Mouse (Mus musculus) heart, postnatal 10 days (tissue): ENCODE results near the gene AU022252. TPM values are rescaled to one million over a fixed set of nuclear protein-coding genes. Genes with fewer than 3 reads are reported as not detected.

Source experiments
- DNase-seq, 2 experiments: peaks; one replicate each; pipeline ENCODE4 v3.0.0; 2021
- intact Hi-C: fragments of 180-260 bp; cut with DNase I; formaldehyde crosslinking; loops from one replicate; pipeline ENCODE4 v1.15.1; 2025
- total RNA-seq, 2 experiments: library from RNA; stranded (reverse); gene quantifications; 2 replicates each; pipeline ENCODE4 v1.2.3; 2021

AU022252 gene
- total RNA-seq, 2 experiments from 2014 or later: 13.8 to 18.2 TPM

GRCm38 (mm10) chr4:119245961-119246360 lies 13.4 kb upstream of the AU022252 start:
- DNase-seq: no peak
- intact Hi-C loops: loop anchor here (5.0 to 10.0 kb wide), 5 partner anchors 76 to 569 kb away; partner anchors contain the start of genes Foxj3, Frg2f1 and Ppih

- intact Hi-C loops: loop anchor here (5.0 to 10.0 kb wide), 5 partner anchors 77 to 569 kb away; partner anchors contain the start of genes Foxj3, Frg2f1 and Ppih
- peak; percentile 53 to 57 for DNase-seq
Observed at GRCm38 (mm10) chr4:119245556-119245955, 13.0 kb upstream of the AU022252 start.

- no peak for DNase-seq
- intact Hi-C loops: loop anchor here (5.0 to 10.0 kb wide), 5 partner anchors 78 to 570 kb away; partner anchors contain the start of genes Foxj3, Frg2f1 and Ppih
Observed at GRCm38 (mm10) chr4:119244468-119245240, 12.1 kb upstream of the AU022252 start.

GRCm38 (mm10) chr4:119242571-119242970 lies 10.1 kb upstream of the AU022252 start:
- intact Hi-C loops: loop anchor here (10.0 kb wide), 2 partner anchors 382 to 572 kb away; no protein-coding TSS in a partner anchor
- DNase-seq: no peak

GRCm38 (mm10) chr4:119241664-119242063 lies 9.2 kb upstream of the AU022252 start:
- peak in 1 of 2 experiments; percentile 59 for DNase-seq
- intact Hi-C loops: loop anchor here (10.0 kb wide), 2 partner anchors 383 to 573 kb away; no protein-coding TSS in a partner anchor

GRCm38 (mm10) chr4:119239181-119239682 lies 6.7 kb upstream of the AU022252 start:
- intact Hi-C loops: loop anchor here (2.0 to 5.0 kb wide), 2 partner anchors 100 to 183 kb away; partner anchors contain the start of genes Ppcs and Zmynd12
- peak; percentile 65 to 66 for DNase-seq

- DNase-seq: no peak
- intact Hi-C loops: loop anchor here (2.0 to 5.0 kb wide), 2 partner anchors 100 to 184 kb away; partner anchors contain the start of genes Ppcs and Zmynd12
Observed at GRCm38 (mm10) chr4:119238661-119239060, 6.1 kb upstream of the AU022252 start.

- intact Hi-C loops: no loop called here
- DNase-seq: no peak
Observed at GRCm38 (mm10) chr4:119234348-119234747, 1.8 kb upstream of the AU022252 start.

- intact Hi-C loops: loop anchor here (2.0 kb wide), 1 partner anchor 55 kb away; no protein-coding TSS in a partner anchor
- peak; percentile 64 to 66 for DNase-seq
Observed at GRCm38 (mm10) chr4:119233256-119233901, 867 bp upstream of the AU022252 start.

- intact Hi-C loops: no loop called here
- no peak for DNase-seq
Observed at GRCm38 (mm10) chr4:119226751-119227150, 5.8 kb downstream of the AU022252 start.

GRCm38 (mm10) chr4:119225719-119226118 lies 6.8 kb downstream of the AU022252 start:
- intact Hi-C loops: no loop called here
- DNase-seq: no peak

GRCm38 (mm10) chr4:119224534-119224933 lies 8.0 kb downstream of the AU022252 start:
- DNase-seq: no peak
- intact Hi-C loops: no loop called here

- intact Hi-C loops: loop anchor here (2.0 kb wide), 1 partner anchor 25 kb away; no protein-coding TSS in a partner anchor
Observed at GRCm38 (mm10) chr4:119223696-119224095, 8.8 kb downstream of the AU022252 start.

GRCm38 (mm10) chr4:119218169-119218568 lies 14.3 kb downstream of the AU022252 start, which contains the start of gene Tmem269:
TSS of gene Tmem269 (minus strand) at chr4:119218217.
- no peak for DNase-seq
- intact Hi-C loops: no loop called here

More at GRCm38 (mm10) chr4:119223696-119224095, 8.8 kb downstream of the AU022252 start:
- no peak for DNase-seq

- intact Hi-C loops: no loop called here
- DNase-seq: no peak
Observed at GRCm38 (mm10) chr4:119216667-119217066, 15.8 kb downstream of the AU022252 start.

- intact Hi-C loops: loop anchor here (1.0 to 2.0 kb wide), 2 partner anchors 46 to 199 kb away; no protein-coding TSS in a partner anchor
- peak; percentile 65 to 75 for DNase-seq
Observed at GRCm38 (mm10) chr4:119204672-119205071, 27.8 kb downstream of the AU022252 start.

- no peak for DNase-seq
- intact Hi-C loops: loop anchor here (2.0 kb wide), 1 partner anchor 25 kb away; no protein-coding TSS in a partner anchor
Observed at GRCm38 (mm10) chr4:119198105-119198504, 34.4 kb downstream of the AU022252 start.

- intact Hi-C loops: loop anchor here (2.0 kb wide), 1 partner anchor 21 kb away; the partner anchor contains the start of gene Zfp691
Observed at GRCm38 (mm10) chr4:119195582-119196320, 36.8 kb downstream of the AU022252 start.

GRCm38 (mm10) chr4:119194909-119195581 lies 37.5 kb downstream of the AU022252 start, which contains the start of gene Svbp:
TSS of gene Svbp (plus strand) at chr4:119195306.
- DNase-seq: peak; percentile 87 to 93
- intact Hi-C loops: loop anchor here (2.0 kb wide), 1 partner anchor 20 kb away; the partner anchor contains the start of gene Zfp691

More at GRCm38 (mm10) chr4:119195582-119196320, 36.8 kb downstream of the AU022252 start:
- DNase-seq: no peak
